Mouse (Mus musculus) yolk sac, embryonic 10.5 days (tissue): Measurements from ENCODE around the gene Bloc1s2.
A peak's percentile ranks its signal among the peaks of the same experiment; 100 is the strongest.
"Not testable (repeated sequence)": the region's sequence is repeated elsewhere in the genome, so short reads cannot be mapped to it uniquely, and the experiment has no call there.

Experiments
- DNase-seq: peaks from one replicate; pipeline ENCODE4 v3.0.0-alpha.2; 2017; ENCODE audit warnings: low spot score

Bloc1s2 gene

GRCm38 (mm10) chr19:44127729-44128497 is 18.3 kb downstream of the Bloc1s2 start:
- no peak for DNase-seq

- no peak for DNase-seq
Measured at GRCm38 (mm10) chr19:44121137-44121536, 25.1 kb downstream of the Bloc1s2 start.

- DNase-seq: not testable (repeated sequence)
Measured at GRCm38 (mm10) chr19:44120686-44121085, 25.6 kb downstream of the Bloc1s2 start.

DNA sequence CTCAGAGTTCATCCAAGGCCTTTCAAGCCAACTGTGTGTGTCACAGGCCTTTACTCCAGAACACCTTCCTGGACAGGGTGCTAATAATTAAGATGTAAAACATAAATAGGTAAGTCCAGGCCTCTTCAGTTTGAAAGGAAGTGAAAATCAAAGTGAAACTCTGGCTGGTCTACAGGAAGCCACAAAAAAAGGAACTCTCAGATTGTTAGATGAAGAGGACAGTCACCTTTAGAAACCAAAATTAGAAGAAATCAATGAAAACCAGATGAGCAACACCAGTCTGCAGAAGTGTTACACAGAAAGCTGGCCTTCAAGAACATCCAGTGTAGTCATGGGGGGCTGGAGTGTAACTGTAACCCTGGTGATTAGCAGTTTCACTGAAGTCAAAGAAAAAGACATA is 28.5 kb downstream of the Bloc1s2 start:
- no peak for DNase-seq

DNA sequence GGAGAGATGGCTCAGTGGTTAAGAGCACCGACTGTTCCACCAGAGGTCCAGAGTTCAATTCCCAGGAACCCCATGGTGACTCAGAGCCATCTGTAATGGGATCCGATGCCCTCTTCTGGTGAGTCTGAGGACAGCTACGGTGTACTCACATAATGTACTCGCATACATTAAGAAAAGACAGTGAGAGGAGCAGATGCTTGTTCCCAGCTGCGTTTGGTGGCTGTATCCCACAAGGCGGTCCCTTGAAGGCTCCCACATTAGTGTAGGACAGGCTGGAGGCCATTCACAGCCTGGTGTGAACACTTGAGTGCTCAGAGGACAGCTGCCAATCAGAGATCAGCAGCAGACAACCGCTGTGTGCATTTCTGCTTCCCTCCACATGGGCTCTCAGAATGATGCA is 34.5 kb downstream of the Bloc1s2 start:
- DNase-seq: peak; percentile 20

DNA sequence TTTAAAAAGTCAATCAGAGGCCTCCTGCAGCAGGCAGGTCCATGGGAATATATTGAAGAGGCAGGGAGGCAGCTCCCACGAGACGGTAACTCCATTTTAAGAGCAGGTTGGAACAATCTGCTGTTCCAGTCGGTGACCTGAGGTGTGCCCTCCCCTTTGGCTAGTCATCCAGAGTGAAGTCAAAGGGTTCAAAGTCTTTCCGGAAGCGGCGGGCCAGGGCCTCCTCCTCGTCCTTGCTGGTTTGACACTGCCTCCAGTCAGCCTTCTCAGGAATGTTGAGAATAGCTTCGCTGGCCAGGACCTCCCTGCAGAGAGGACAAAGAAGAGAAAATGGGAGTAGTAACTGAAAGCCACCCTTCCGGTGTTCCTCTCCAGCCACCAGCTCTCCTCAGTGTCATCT is 35.9 kb downstream of the Bloc1s2 start:
- peak; percentile 85 for DNase-seq

DNA sequence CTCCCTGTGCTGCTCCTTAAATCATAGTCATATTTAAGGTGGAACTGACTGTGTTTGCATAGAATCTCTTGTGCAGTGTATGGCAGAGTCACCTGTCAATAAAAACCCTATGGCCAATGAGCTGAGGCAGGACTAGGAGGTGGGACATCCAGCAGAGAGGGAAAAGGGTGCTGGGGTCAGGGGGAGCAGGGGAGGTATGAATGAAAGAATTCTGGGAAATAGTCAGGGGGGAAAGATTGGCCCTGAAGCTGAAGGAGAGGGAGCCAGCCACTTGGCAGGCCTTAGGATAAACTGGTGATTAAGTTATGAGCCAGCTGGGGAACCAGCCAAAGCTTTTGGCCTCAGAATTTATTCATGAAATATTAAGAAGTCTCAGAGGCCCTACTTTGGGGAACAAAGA is 37.2 kb downstream of the Bloc1s2 start:
- no peak for DNase-seq

DNA sequence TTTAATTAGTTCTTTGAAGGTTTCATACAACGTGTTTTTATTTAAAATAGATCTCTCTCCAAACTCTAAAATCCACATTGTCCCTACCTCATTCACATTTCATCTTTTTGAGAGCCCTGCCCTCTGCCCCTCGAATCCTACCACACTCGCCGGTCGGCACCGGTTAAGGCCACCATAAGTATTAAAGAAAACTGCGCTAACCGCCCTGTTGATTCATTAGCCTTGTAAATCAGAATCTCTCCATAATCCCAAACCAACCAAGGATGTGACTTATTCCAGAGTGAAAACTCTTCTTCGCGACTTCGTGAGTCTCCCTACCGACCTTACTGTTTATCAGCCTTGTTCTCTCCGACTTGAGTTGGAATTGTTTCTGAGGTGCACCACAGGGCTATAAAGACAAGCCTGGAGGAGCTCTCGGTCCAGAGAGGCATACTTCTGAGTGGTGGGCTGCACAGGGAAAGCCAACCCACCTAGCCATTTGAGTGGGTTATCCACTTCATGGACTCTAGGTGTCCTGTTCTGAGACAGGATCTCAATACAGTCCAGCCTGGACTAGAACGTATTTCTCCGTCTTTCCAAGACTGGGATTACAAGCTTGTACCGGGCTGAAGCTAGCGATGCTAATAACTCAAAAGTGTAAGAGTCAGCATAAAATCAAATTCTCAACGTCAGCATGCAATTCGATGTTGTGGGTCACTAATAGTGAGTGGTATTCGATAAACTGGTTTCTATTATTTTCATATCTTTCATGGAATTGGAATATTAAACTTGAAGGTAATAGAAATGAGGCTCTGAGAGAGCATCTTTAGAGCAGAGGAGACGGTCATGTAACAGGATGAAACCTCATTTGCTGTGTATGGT is 38.4 kb downstream of the Bloc1s2 start:
- DNase-seq: no peak

DNA sequence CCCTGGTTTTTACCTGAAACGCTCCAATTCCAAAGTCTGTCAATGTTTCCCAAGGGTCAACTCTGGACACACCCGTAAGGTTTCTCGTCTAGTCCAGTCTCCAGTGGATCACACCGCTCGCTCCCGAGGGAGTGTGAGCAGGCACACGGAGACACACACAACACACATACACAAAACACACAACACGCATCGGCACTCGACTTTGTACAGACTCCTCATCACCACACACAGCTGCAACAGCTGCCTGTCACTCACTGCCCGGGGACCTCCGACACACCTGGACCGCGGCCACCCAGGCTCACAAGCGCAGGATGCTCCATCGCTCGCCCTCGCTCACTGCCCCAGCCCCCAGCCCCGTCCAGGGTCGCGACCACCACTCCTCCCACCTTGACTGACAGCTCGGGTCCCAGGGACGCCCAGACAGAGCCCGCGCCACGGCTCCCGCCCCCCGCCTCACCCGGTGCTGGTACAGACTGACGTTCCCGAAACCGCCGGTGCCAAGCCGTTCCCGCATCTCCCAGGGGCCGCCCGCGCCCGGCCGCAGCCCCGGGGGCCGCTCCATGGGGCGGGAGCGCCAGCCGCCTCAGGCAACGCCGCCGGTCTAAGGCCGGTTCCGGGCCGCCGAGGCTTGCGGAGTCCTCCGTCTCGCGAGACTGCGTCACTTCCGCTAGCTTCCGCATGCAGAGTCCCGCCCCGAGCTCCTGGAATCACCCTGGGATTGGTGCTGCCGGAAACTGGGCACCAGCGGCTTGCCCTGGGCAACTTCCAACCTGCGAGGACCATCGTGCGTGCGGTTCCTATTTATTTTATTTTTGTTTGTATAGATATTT is 39.2 kb downstream of the Bloc1s2 start, which contains the start of gene Chuk:
Gene Chuk, minus strand, starts transcription at position 650 of the 830 bp plus-strand sequence.
- peak; percentile 92 for DNase-seq

DNA sequence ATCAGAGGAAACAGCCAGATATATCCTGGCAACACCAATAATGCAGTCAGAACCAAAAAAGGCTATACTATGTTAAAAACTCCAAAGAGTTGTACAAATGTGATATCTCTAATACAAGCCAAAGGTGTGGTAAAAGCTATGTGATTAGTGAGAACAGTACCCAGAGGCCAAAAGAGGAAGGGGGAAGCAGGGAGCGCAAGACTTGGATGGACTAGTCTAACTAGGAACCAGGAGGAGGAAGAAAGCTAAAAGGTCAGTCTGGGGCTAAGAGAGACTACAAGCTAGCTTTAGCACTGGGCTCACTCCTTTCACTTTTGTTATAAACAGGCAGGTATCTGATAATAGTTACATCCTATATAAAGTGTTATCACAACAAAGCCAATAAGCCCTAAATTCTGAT is 41.9 kb downstream of the Bloc1s2 start:
- DNase-seq: no peak

DNA sequence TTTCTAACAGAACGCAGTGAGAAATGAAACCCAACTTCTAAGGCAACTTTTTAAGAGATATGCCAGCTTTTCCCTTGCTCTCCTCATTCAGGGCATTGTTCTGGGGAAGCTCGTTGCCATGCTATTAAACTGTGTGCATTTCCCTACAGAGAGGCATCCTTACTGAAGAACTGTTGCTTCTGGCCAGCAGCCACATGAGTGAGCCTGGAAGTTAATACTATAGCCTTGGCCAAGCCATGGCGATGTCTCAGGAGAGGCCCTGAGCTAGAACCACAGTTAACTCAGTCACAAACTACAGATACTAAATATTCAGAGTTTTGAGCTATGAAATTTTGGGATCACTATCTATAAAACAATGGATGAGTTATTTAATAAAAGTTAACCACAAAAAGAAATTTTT is 43.2 kb downstream of the Bloc1s2 start:
- no peak for DNase-seq

DNA sequence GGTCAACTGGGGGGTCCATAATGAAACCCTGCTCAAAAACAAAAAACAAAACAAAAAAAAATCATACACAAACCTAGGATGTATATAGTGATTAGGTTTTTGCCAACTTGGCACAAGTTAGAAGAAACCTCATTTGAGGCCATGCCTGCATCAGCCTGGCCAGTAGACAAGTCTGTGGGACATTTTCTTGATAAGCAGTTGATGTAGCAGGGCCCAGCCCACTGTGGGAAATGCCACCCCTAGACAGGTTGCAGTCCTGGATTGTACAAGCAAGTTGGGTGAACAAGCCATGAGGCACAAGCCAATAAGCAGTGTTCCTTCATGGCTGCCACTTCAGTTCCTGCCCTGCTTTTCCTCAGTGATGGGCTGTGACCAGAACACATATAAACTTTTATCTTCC is 45.4 kb downstream of the Bloc1s2 start:
- no peak for DNase-seq
